Mouse (Mus musculus) liver, embryonic 11.5 days (tissue): ENCODE measurements around the gene Morn3. TPM values are rescaled to one million over a fixed set of nuclear protein-coding genes. Genes with fewer than 3 reads are reported as not detected.

ENCODE experiments used
- ATAC-seq: fragments of 200-750 bp; cut with Nextera tagmentation; replicated peaks from 2 replicates; pipeline ENCODE4 v1.8.0; 2017; ENCODE audit warnings: moderate number of reproducible peaks, mild to moderate bottlenecking, moderate TSS enrichment, moderate library complexity; ENCODE audit not compliant: low FRiP score
- DNase-seq: peaks from one replicate; pipeline ENCODE4 v3.0.0-alpha.2; 2017; ENCODE audit warnings: low spot score
- H3K27ac ChIP-seq: fragments of 300-500 bp; sonication (generic); 2 replicates; pipeline ENCODE4 v1.5.1; 2014; ENCODE audit warnings: mild to moderate bottlenecking, low read depth, low read length, control low read depth
- H3K27me3 ChIP-seq: fragments of 300-500 bp; sonication (generic); replicated peaks from 2 replicates; pipeline ENCODE4 v1.6.1; 2014; ENCODE audit warnings: low read length, mixed read lengths; ENCODE audit not compliant: control insufficient read depth, insufficient read depth
- H3K36me3 ChIP-seq: fragments of 300-500 bp; sonication (generic); 2 replicates; pipeline ENCODE4 v1.6.1; 2014; ENCODE audit warnings: mild to moderate bottlenecking, low read length, moderate library complexity, mixed read lengths; ENCODE audit not compliant: control insufficient read depth, insufficient read depth
- H3K4me1 ChIP-seq: fragments of 300-500 bp; sonication (generic); replicated peaks from 2 replicates; pipeline ENCODE4 v1.6.1; 2014; ENCODE audit warnings: low read length, mixed read lengths; ENCODE audit not compliant: control insufficient read depth, insufficient read depth
- H3K4me2 ChIP-seq: fragments of 300-500 bp; sonication (generic); 2 replicates; pipeline ENCODE4 v1.6.1; 2014; ENCODE audit warnings: mild to moderate bottlenecking, control low read depth, moderate library complexity
- H3K4me3 ChIP-seq: fragments of 300-500 bp; sonication (generic); 2 replicates; pipeline ENCODE4 v1.5.1; 2014; ENCODE audit warnings: low read depth, low read length, control low read depth
- H3K9ac ChIP-seq: fragments of 300-500 bp; sonication (generic); 2 replicates; pipeline ENCODE4 v1.6.1; 2014; ENCODE audit warnings: low read depth, low read length, control low read depth
- H3K9me3 ChIP-seq: fragments of 300-500 bp; sonication (generic); 2 replicates; pipeline ENCODE4 v1.6.1; 2016; ENCODE audit warnings: low read length, inconsistent platforms, mixed read lengths; ENCODE audit not compliant: control insufficient read depth
- WGBS: fragments of 180-500 bp; shearing (Covaris S2); extraction: QIAGEN DNeasy Blood & Tissue Kit; methylation state at CpG from one replicate; pipeline ENCODE4 v1.1.7; 2014; 5-methylcytosine and 5-hydroxymethylcytosine counted together
- polyA plus RNA-seq: library from polyadenylated mRNA; unstranded; fragments of >200 nt; fragmentation: Nextera tagmentation; extraction: Ambion mirVana; gene quantifications from 2 replicates; pipeline ENCODE4 v1.2.1, GENCODE M21; 2014

Gene Morn3
- polyA plus RNA-seq, 1 experiment from 2014 or later = not detected

DNA sequence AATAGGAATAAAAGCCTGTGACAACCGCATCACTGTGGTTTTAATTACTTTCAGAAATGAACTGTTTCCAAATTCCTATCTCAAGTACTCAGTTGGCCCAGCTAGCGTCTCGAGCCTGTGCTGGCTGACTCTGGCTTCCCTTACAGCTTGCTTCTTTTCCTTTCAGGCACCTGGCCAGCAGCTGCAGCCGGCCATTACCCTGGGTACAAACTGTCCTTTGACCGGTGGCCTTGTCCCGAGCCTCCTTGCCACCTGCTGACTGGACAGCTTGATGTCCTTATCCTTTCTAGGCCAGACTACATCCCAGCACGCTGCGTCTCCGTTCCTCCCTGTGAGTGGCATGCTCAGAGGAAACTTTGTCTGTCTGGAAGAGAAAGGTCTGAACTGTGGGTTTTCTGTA, 4.1 kb upstream of the Morn3 start:
- Histone ChIP-seq H3K27ac (no peak overlapping the region), H3K36me3 (no peaks in the 10 kb centered on the region), H3K4me1 (no peaks in the 10 kb centered on the region), H3K4me3 (no peak overlapping the region), H3K27me3 (no peaks in the 10 kb centered on the region), H3K4me2 (no peak overlapping the region), H3K9me3 (no peaks in the 10 kb centered on the region), H3K9ac (no peak overlapping the region)
- ATAC-seq (no peak), DNase-seq (no peak)
- WGBS = 89% methylated on average over 9 of the region's 9 CpGs

DNA sequence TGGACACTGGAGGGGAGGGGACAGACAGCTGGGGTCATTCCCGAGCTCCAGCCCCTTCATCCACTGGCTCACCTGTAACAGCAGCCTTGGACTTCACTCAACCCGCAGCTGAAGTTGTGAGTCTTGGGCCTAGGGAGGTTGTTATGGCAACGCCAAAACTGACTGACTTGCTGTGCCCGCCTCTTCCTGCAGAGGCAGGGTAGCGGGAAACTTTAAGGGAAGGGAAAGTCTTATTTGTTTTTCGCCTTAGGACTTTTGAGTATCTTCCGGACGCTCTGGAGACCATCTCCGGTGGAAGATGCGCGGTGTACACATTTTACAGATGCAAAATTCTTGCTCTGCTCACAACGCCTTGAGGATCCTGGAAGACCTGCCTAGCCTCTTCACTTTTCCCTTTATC, 2.5 kb upstream of the Morn3 start:
- ATAC-seq (0 out of 2 replicates have a peak, but pooled peaks have one; percentile 47), DNase-seq (no peak)
- Histone ChIP-seq H3K9me3 (no peaks in the 10 kb centered on the region), H3K4me3 (peak overlapping the region; percentile 29), H3K36me3 (no peaks in the 10 kb centered on the region), H3K27ac (no peak overlapping the region), H3K27me3 (no peaks in the 10 kb centered on the region), H3K4me2 (peak overlapping the region; percentile 60), H3K4me1 (no peaks in the 10 kb centered on the region), H3K9ac (peak overlapping the region; percentile 61)
- WGBS = 3% methylated on average over 12 of the region's 12 CpGs

DNA sequence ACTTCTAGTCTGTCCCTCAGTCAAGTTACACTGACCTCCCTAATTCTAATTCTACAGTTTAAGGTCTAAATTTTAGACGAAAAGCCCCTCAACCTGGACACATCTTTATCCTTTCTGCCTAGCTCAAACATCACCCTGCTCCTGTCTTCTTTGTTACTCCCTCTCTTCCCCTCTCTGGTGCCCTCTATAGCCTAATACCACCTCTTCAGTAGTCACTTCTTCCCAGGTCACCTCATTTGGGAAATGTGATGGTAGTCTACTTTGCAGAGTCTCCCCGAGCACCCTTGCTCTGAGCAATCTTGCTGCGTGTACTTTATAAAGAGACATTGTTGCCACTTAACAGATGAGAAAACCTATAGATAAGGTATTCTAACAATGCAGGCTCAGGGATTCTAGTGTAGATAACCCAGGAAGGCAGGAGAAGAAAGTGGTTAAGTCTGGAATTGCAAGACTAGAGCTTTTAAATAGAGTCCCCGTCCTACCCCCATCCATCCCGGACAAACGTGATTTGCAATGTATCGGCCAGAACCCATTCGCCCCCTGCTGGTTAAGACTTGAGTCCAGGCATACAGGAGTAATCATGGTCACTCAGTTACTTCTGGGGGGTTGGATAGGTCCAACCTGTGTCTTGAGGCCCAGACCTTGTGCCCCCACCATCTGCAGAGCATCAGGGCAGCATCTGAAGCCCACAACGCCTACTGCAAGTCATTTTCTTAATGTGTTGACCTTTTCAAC, 1.1 kb downstream of the Morn3 start:
- Histone ChIP-seq H3K27ac (no peak overlapping the region), H3K4me2 (no peak overlapping the region), H3K27me3 (no peaks in the 10 kb centered on the region), H3K9ac (no peak overlapping the region), H3K36me3 (no peaks in the 10 kb centered on the region), H3K4me3 (no peak overlapping the region), H3K4me1 (no peaks in the 10 kb centered on the region), H3K9me3 (no peaks in the 10 kb centered on the region)
- WGBS = 33% methylated on average over 9 of the region's 9 CpGs
- DNase-seq (no peak), ATAC-seq (peak; percentile 53; the same call in 1 of the 2 replicates)

DNA sequence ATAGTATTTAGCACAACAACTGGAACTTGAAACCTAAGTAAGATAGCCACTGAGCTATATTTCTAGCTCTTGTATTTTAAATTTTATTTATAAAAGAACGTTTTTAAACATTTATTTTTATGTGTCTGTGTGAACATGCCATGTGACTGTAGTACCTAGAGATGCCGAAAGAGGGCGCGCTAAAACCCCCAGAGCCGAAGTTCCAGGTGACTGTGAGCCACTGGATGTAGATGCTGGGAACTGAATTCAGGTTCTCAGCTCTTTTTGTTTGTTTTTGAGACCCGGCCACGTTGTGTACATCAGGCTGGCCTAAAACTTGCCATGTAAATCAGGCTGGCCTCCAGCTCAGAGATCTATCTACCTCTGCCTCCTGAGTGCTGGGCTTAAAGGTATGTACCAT, 3.0 kb downstream of the Morn3 start:
- WGBS = 19% methylated on average over 7 of the region's 7 CpGs
- Histone ChIP-seq H3K9me3 (no peaks in the 10 kb centered on the region), H3K4me2 (no peak overlapping the region), H3K4me3 (no peak overlapping the region), H3K9ac (no peak overlapping the region), H3K36me3 (no peaks in the 10 kb centered on the region), H3K27ac (no peak overlapping the region), H3K4me1 (peaks cover 4% of the 10 kb centered on the region), H3K27me3 (no peaks in the 10 kb centered on the region)
- DNase-seq (no peak), ATAC-seq (no peak)

DNA sequence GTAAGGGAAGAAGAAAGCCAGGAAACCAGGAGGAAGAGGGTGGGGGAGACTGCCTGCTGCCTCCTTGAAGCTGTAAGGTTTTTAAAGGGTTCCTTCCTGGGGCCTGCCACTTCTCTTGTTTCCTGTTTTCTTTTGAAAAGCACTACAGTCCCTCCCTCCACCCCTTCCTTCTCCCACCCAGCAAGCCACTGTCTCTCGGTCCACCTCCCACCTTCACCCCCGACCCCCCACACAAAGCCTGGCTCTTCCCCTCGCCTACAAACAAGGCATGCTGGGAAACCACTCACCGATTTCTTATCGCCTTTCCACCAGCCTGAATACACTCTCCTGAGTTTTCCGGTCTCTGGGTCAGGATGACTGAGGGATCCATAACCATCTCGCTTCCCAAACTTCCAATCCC, 6.0 kb downstream of the Morn3 start:
- 27% methylated on average over 7 of the region's 7 CpGs for WGBS
- no peaks in the 10 kb centered on the region for H3K36me3 ChIP-seq
- no peak for DNase-seq
- H3K4me3 ChIP-seq = no peak overlapping the region
- peak overlapping the region; percentile 26 for H3K4me2 ChIP-seq
- peaks cover 8% of the 10 kb centered on the region for H3K4me1 ChIP-seq
- no peaks in the 10 kb centered on the region for H3K27me3 ChIP-seq
- no peaks in the 10 kb centered on the region for H3K9me3 ChIP-seq
- peak overlapping the region; percentile 46; the same call in 1 of the 2 replicates for H3K27ac ChIP-seq
- no peak overlapping the region for H3K9ac ChIP-seq
- no peak for ATAC-seq

DNA sequence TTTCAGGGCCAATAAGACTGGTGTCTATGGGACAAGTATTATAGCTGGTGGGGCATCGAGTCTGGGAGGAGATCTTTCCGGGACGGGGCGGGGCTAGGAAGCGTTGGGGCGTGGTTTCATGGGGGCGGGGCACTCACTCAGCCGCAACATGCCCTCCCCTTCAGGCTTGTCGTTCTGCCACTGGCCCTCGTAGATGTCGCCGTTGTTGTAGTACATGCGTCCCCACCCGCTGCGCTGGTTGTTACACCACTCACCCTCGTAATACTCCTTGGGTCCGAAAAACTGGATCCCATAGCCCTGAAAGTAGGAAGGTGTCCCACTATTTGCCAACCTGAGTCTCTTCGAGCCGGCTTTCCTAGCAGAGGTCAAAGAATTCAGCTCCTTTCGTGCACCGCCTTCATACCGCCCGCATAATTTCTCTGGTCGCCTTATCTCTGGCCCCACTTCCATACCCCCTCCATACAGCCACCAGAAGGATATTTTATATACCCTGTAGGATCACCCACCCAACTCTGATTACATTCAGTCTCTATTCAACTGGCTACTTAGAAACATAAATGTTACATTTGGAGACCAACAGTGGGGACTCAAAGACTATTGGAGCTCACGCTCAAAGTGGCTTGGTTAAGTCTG, 7.6 kb downstream of the Morn3 start:
- peaks cover 11% of the 10 kb centered on the region for H3K4me1 ChIP-seq
- ATAC-seq = peak; percentile 89

DNA sequence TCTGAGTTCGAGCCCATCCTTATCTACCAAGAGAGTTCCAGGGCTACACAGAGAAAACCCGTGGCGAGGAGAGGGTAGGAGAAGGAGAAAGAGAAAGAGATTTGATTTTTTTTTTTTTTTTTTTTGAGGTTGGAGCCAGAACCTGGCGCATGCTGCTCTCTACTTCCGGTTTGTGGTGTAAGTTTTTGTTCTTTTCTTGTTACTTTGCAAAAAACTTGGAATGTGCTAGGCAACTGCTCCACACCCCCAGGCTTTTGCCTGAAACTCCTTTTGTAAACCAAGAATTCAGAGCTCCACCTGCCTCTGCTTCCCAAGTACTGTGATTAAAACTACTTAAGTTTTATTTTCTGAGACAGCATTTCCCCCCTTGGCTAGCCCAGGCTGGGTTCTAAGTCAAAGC, 8.7 kb downstream of the Morn3 start:
- H3K27me3 ChIP-seq = no peaks in the 10 kb centered on the region
- no peaks in the 10 kb centered on the region for H3K36me3 ChIP-seq
- WGBS = 77% methylated on average over 5 of the region's 5 CpGs
- no peak overlapping the region for H3K9ac ChIP-seq
- no peak overlapping the region for H3K27ac ChIP-seq
- H3K4me3 ChIP-seq = no peak overlapping the region
- DNase-seq (no peak), ATAC-seq (no peak)
- no peak overlapping the region for H3K4me2 ChIP-seq
- H3K9me3 ChIP-seq = no peaks in the 10 kb centered on the region
- peaks cover 11% of the 10 kb centered on the region for H3K4me1 ChIP-seq

More for the DNA sequence above, 7.6 kb downstream of the Morn3 start:
- H3K27me3 ChIP-seq = no peaks in the 10 kb centered on the region
- peak overlapping the region; percentile 49 for H3K4me3 ChIP-seq
- 3% methylated on average over 25 of the region's 25 CpGs for WGBS
- H3K4me2 ChIP-seq = peak overlapping the region; percentile 80
- peak overlapping the region; percentile 73 for H3K27ac ChIP-seq
- peak overlapping the region; percentile 58 for H3K9ac ChIP-seq
- H3K9me3 ChIP-seq = no peaks in the 10 kb centered on the region
- no peaks in the 10 kb centered on the region for H3K36me3 ChIP-seq
- DNase-seq = peak; percentile 90

DNA sequence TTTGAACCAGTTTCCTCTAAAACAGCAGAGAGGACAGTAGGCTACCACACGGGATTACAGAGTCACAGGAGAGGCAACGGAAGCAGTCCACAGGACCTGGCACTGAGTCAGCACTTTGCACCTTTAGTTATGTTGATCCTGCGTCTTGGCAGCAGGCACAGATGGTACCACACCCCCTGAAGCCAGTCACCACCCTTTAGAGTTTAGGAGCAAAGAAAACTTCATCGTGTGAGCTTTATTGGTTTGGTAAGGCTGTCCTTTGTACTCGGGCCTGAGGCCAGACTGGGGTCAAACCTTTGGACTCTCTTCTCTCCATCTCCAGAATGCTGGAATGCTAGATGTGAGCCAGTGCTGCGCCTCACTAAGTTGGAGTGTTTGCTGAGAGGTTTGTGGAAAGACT, 11.3 kb downstream of the Morn3 start:
- Histone ChIP-seq H3K27me3 (no peaks in the 10 kb centered on the region), H3K4me3 (no peak overlapping the region), H3K9me3 (no peaks in the 10 kb centered on the region), H3K4me2 (no peak overlapping the region), H3K4me1 (peaks cover 11% of the 10 kb centered on the region), H3K9ac (no peak overlapping the region; the same call in 1 of the 2 replicates), H3K36me3 (no peaks in the 10 kb centered on the region), H3K27ac (0 out of 2 replicates have a peak overlapping the region, but pooled peaks have one; percentile 28)
- DNase-seq = no peak
- no peak for ATAC-seq
- 33% methylated on average over 6 of the region's 6 CpGs for WGBS

DNA sequence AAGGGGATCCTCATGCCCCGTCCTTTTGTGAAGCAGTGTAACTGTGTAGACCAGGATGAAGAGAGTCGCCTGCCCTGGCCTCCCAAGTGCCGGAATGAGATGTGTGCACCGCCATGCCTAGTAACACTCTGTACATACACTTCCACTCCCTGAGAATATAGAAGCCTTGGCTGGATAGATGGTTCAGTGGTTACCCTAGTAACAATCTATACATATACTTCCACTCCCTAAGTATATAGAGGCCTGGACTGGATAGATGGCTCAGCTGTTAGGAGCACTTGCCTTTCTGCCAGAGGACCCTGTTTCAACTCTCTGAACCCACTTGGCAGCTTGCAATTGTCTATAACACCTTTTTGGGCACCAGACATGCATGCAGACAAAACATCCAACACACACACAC, 11.7 kb downstream of the Morn3 start:
- DNase-seq (no peak), ATAC-seq (no peak)
- Histone ChIP-seq H3K36me3 (no peaks in the 10 kb centered on the region; the same call in 1 of the 2 replicates), H3K27me3 (no peaks in the 10 kb centered on the region), H3K27ac (no peak overlapping the region), H3K4me1 (peaks cover 11% of the 10 kb centered on the region), H3K4me3 (no peak overlapping the region), H3K9ac (peak overlapping the region; percentile 2; the same call in 1 of the 2 replicates), H3K9me3 (no peaks in the 10 kb centered on the region), H3K4me2 (no peak overlapping the region)
- 92% methylated on average over 4 of the region's 4 CpGs for WGBS
